Mouse (Mus musculus): Measurements from ENCODE around the gene Cd101.

- TF ChIP-seq CTCF (IDR thresholded peaks at IDR 0.05; ENCODE audit: borderline replicate concordance, insufficient read depth, low read length) (no peak), POLR2A (IDR thresholded peaks at IDR 0.05; ENCODE audit: low read depth, low read length) (no peak)
Observed at GRCm38 (mm10) chr3:101007112-101007782, 22.1 kb downstream of the Cd101 start.
